Mouse (Mus musculus) thymus, postnatal 0 days (tissue): ENCODE results near the gene Gm21921. TPM values are rescaled to one million over a fixed set of nuclear protein-coding genes. Genes with fewer than 3 reads are reported as not detected.
"Not testable (repeated sequence)": the region's sequence is repeated elsewhere in the genome, so short reads cannot be mapped to it uniquely, and the experiment has no call there.

Experiments used
- DNase-seq: peaks from one replicate; pipeline ENCODE4 v3.0.0-alpha.2; 2015; ENCODE audit warnings: low spot score
- polyA plus RNA-seq: library from polyadenylated mRNA; unstranded; fragments of >200 nt; fragmentation: Nextera tagmentation; extraction: Ambion mirVana; gene quantifications from 2 replicates; pipeline ENCODE4 v1.2.1, GENCODE M21; 2015

The Gm21921 gene
- not detected in 2 replicates for polyA plus RNA-seq

DNA sequence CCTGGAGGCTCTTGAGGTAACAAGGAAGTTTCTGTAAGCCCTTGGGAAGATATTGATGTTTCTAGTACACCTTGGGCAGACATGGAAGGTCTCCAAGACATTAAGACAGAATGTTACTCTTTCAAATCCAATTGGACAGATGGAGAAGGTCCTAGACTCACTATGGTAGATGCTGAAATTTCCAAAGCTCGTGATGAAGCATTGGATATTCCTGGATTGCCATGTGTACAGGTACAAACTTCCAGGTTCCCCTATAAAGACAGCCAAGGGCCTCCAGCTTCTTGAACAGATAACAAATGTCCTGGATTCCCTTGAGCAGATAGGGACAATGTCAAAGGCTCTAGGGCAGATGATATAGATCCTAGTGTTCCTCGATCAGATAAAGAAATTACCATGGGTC is at the start of gene Gm21921:
Gm21921 (minus strand) TSS at position 101 of the 400 bp plus-strand sequence.
- DNase-seq = not testable (repeated sequence)
